Mouse (Mus musculus): ENCODE measurements around the gene Noc2l.
A peak's percentile ranks its signal among the peaks of the same experiment; 100 is the strongest.

The Noc2l gene

DNA sequence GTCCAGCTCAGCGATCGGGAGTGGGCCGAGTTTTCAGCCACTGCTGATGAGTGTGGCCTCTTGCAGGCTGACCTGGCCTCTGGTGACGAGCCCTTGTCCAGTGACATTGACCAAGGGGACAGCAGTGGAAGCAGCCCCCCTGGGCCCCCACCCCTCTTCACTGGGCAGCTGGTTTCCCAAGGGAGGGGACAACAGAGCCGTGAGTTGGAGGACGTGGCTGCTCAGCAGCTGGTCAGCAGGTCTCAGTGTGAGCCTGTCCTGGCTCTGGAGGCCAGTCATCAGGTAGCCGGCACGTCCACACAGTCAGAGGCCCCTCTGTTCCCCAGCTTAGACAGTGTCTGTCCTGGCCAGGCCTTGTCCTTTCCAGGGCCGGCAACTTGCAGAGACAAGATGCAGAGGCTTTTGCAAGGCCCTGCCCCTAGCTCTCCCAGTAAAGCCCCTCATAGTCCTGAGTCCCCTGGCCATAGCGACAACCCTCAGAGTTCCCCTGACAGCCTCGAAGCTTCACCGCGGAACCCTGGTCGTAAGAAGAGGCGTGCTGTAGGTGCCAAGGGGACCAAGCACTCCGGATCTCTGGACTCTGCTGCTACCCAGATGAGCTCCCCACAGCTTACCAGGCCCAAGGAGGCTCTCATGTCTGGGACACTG, 18.7 kb upstream of the Noc2l start:
- no peak for DNase-seq

DNA sequence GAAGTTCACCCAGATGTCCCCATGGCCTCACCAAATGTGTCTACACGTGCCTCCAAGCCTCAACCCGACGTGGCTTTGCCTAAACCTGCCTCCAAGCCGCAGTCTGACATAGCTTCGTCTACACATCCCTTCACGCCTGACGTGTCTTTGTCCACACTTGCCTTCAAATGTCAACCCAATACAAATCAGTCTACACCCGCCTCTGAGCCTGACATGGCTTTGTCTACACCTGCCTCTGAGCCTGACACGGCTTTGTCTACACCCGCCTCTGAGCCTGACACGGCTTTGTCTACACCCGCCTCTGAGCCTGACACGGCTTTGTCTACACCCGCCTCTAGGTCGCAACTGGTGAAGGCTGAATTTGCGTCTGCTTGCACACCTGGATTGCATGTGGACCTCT, 18.0 kb upstream of the Noc2l start:
- DNase-seq: no peak

DNA sequence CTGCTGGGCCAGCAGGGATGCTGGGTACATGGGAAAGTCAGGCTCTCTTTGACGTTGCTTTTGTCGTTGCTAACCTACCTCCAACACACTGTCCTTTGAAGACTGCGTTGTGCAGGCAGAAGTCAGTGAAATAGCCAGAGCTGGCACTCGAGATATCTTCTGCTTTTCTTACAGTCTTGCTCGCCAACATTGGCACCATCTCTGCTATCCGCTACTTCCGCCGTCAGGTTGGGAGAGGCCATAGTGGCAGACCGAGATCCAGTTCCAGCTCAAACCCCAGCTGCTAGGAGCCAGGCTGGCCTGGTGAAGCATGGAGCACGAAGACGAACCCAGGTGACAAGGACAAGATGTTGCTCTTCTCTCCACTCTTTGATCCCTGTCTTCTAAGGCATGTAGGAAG, 15.9 kb upstream of the Noc2l start:
- no peak for DNase-seq

DNA sequence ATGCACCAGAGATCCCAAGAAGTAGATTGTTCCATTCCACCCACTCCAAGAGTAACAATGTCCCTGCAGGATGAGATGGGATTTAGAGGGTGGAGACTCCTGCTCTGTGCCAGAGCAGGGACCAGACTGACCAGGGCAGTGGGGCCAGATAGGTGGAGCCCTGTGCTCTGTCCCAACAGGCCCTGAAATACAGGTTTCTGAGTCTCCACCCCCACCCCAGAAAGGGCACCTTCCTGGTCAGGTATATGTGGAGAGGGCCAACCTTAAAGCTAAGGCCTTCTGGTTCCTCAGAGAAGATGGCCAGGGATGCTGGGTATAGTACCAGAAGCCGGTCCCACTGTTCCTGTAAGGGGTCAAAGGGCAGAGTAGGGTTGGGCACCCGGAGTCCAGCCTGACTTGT, 11.5 kb upstream of the Noc2l start:
- no peak for DNase-seq

GRCm38 (mm10) chr4:156227752-156228392, 7.9 kb upstream of the Noc2l start:
- DNase-seq: peak in 1 of 2 experiments; percentile 46

GRCm38 (mm10) chr4:156228393-156229024, 7.3 kb upstream of the Noc2l start:
- DNase-seq: peak in 1 of 2 experiments; percentile 52

DNA sequence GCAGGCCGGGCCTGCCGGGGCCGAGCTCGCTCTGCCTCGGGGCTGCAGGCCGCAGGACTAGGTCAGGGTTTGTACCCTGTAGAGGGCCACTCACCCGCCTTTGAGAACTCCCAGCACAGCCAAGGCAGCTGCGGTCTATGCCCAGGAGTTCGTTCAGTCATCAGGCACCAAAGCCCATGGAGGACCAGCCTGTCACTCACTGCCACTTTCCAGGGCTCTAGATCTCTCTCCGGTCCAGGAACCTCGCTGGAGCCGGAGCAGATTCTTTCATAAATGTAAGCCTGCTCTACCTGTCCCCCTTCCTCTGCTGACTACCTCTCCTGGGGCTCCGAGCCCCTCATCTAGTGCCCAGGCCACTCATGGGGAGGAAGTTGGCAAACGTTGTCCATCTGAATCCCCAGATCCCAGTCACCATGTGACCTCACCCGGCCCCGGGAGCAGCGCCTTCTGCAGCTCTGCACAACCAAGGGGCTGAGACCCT, 1.7 kb upstream of the Noc2l start:
- DNase-seq: peak; percentile 50 to 66

DNA sequence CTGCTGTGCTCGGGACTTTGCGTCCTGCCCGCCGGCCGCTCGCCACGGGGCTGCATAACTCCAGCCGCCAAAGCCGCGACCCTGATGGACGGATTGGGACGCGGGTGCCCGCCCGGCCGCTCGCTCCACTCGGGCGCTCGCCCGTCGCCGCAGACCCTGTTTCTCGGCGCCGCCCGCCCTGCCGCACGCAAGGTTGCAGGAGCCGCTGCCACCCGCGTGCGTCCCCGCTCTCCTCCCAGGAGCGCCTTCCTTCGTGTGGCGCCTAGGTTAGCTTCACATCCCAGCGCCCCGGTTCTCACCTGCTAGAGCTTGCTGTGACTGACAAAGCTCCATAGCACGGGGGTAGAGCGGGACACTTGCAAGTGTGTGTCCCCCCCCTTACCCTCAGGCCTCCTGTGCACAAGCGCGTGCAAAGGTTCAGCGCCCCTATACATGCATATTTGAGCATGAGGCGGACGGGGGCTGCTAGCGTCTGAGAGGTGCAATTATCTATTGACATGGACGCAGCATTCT, 1.1 kb upstream of the Noc2l start, which contains the start of gene Plekhn1:
Gene Plekhn1 (minus strand): TSS at position 157 of the 513 bp plus-strand sequence.
- peak; percentile 85 to 91 for DNase-seq

DNA sequence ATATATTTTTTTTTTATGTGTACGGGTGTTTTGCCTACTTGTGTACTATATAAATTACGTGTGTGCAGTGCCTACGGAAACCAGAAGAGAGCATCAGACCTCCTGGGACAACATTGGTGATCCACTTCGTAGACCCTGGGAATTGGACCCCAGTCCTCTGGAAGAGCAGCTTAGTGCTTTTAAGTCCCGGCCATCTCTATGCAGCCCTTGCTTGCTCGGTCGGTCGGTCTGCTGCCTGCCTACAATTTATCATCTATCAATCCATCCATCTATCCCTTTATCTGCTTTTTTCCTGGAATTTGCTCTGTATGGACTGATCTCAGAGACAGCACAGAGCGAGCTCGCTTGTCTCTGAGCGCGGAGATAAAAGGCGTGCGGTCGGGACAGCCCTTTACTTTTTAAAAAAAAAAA, 445 bp upstream of the Noc2l start:
- DNase-seq: peak in 1 of 2 experiments; percentile 53

DNA sequence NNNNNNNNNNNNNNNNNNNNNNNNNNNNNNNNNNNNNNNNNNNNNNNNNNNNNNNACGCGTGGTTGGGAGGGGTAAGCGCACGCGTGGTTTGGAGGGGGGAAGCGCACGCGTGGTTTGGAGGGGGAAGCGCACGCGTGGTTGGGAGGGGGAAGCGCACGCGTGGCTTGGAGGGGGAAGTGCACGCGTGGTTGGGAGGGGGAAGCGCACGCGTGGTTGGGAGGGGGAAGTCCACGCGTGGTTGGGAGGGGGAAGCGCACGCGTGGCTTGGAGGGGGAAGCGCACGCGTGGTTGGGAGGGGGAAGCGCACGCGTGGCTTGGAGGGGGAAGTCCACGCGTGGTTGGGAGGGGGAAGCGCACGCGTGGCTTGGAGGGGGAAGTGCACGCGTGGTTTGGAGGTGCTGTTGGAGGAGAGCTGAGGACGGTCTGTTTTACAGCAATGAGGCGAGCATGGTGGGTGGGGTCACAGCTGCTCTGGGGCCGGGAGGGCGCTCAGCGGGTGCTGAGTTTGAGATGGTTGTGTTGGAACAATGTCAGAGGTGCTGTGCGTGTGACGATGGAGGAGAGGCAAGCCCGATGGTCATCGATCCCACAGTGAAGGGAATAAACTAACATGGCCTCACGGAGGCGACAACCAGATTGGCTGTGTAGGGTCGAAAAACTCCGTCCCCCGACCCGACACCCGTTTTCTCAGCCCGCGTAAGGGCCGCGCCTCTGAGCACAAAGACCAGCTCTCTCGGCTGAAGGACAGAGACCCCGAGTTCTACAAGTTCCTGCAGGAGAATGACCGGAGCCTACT, 1.0 kb downstream of the Noc2l start:
- DNase-seq: no peak

- DNase-seq: no peak
Observed at GRCm38 (mm10) chr4:156249567-156249966, 13.8 kb downstream of the Noc2l start.

DNA sequence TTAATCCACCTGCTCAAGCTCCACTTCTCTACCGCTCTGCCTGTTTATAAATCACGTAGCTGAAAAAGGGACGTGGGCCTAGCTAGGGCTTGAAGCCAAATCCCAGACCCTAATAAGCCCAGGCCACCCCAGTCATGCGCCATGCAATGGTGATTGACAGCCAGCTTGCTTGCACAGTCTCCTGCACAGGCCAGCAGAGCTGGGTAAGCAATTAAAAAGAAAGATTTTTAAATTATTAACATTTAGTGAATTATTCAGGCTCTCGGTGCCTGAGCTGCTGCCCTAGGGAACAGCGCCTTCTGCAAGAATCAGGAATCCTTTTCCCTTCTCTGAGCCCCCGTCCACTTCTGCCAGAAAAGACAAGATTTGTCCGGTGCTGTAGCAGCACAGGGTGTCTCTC, 15.3 kb downstream of the Noc2l start:
- no peak for DNase-seq

DNA sequence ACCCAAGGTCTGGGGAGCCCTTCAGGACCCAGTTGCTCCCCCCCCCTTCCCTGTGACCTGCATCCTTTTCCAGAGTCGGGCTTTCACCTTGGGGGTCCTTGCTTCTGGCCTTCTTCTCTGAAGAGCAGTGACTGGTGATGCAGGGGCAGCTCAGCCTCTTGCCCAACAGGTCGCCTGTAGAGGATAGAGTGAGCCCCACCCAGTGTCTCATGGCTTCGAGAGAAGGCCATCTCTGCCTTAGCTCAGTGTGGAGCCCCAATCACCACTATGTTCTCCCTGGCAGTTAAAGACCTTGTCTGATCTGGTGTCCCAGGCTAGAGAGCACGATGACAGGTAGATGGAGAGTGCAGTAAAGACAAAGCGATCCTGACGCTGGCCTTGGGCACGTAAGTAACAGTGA, 16.3 kb downstream of the Noc2l start:
- DNase-seq: no peak

- no peak for DNase-seq
Observed at GRCm38 (mm10) chr4:156252619-156253018, 16.8 kb downstream of the Noc2l start.

DNA sequence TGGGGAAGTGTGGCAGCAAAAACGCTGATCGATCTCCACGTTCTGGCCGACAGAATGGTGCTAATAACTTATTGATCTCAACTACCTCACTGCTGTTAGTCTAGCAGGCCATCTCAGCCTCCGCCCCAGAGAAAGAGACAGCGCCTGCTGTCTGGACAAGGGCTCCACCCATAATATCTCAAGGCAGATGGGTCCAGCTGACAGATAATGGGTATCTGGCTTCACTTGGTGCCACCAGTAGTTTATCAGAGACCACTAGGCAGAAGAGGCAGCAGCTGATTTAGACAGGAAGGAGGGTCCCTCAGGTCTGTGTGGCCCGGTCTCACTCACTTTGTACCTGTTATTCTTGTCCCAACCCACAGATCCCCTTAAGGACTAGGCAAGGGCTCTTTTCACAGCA, 17.2 kb downstream of the Noc2l start:
- no peak for DNase-seq

DNA sequence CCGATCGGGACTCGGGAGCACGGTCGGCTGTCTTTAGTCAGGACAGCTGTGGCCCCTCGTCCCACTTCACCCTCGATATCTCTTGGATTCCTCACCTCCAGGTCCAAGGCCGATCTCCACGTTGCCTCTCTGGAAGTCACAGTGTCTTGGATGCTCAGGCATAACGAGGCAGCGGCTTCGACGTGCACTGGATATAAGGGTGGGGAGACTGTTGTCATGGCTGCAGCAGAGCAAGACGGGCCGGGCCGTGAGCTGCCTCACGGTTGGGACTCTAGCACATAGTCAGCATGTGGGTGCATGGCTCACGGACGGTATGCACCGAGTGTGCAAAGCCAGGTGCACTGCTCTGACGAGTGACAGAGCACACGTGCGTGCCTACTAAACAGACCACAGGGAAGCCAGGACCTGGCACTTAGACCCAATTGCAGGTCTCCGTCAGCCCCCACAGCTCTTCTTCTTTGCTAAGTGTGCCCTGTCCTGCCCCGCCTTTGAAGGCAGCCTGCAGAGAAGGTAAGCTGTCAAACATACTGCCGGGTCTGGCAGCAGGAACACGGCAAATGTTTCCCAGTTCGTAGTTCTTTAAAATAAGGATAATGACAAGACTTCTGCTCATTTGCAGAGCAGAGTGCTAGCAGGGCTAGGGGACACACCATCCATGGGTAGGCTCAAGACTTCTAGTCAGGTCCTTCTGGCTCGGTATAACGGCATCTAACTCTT, 18.7 kb downstream of the Noc2l start:
- no peak for DNase-seq

DNA sequence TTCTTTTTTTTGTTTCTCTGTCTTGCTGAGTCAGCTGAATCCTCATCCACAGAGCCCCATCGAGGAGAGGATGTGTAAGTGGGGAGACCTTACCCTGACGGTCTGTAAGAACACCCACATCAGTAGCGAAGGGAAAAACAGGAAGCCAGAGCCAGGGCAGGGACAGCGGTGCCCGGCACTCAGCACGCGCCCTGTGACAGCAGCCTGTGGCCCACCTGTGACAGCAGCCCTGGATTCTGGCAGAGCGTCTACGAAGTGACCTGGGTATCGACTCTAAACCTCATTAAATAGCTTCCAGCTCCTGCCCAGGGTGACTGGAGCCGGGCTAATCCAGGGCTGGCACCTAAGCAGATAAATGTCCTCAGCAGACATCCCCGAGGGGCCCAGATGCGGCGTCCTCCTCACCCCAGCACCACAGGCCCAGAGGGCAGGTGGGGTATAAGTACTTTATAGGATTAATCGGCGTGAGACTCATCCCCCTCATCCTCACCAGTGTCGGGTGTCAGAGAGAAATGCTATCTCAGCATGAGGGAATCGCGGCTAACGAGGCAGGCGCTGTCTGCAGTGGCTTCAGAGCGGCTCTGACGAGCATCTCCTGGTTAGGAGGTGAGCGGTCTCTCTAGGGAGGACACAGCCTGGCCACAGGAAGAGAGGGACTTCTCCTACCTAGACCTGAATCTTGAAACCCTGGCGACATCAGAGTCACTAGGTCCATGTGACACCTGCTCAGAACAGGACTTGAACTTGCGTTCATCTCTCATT, 19.4 kb downstream of the Noc2l start, which contains the start of gene Samd11:
Gene Samd11 (minus strand): TSS at position 580 of the 762 bp plus-strand sequence.
- no peak for DNase-seq

All from kidney, postnatal 4 days (tissue).